Mouse (Mus musculus) adrenal gland, adult 8-10 months (tissue): ENCODE data around the gene Nhlrc4. TPM values are rescaled to one million over a fixed set of nuclear protein-coding genes. Genes with fewer than 3 reads are reported as not detected.

Experiments
- DNase-seq: peaks from one replicate; pipeline ENCODE4 v3.0.0; 2022
- total RNA-seq, 4 experiments: library from RNA; stranded (reverse); gene quantifications; 2 replicates each; pipeline ENCODE4 v1.2.4; 2022

The Nhlrc4 gene
- total RNA-seq, result not detected

- DNase-seq, result no peak
These were observed at the start of gene Nhlrc4, which contains the start of gene Pigq for GRCm38 (mm10) chr17:25944366-25945163. TSS of gene Nhlrc4 (minus strand) at chr17:25944961. TSS of gene Pigq (minus strand) at chr17:25944936.

GRCm38 (mm10) chr17:25993489-25993888 lies 48.7 kb upstream of the Nhlrc4 start:
- no peak for DNase-seq

GRCm38 (mm10) chr17:25992274-25992673 lies 47.5 kb upstream of the Nhlrc4 start:
- DNase-seq, result no peak

GRCm38 (mm10) chr17:25990331-25990730 lies 45.6 kb upstream of the Nhlrc4 start:
- DNase-seq, result no peak

GRCm38 (mm10) chr17:25985306-25986294 lies 40.8 kb upstream of the Nhlrc4 start, which contains the start of gene Capn15:
TSS of gene Capn15 (minus strand) at chr17:25985796.
- DNase-seq, result peak; percentile 95

GRCm38 (mm10) chr17:25984556-25985305 lies 40.0 kb upstream of the Nhlrc4 start:
- DNase-seq, result no peak

GRCm38 (mm10) chr17:25984066-25984465 lies 39.3 kb upstream of the Nhlrc4 start:
- DNase-seq, result no peak

- no peak for DNase-seq
These were observed 38.2 kb upstream of the Nhlrc4 start for GRCm38 (mm10) chr17:25982913-25983312.

GRCm38 (mm10) chr17:25980854-25981253 lies 36.1 kb upstream of the Nhlrc4 start:
- DNase-seq, result no peak

GRCm38 (mm10) chr17:25979829-25980738 lies 35.3 kb upstream of the Nhlrc4 start:
- no peak for DNase-seq

- DNase-seq, result no peak
These were observed 26.4 kb upstream of the Nhlrc4 start for GRCm38 (mm10) chr17:25970954-25971707.

- no peak for DNase-seq
These were observed 25.7 kb upstream of the Nhlrc4 start for GRCm38 (mm10) chr17:25970448-25970847.

GRCm38 (mm10) chr17:25968176-25968575 lies 23.4 kb upstream of the Nhlrc4 start:
- no peak for DNase-seq

GRCm38 (mm10) chr17:25967652-25968051 lies 22.9 kb upstream of the Nhlrc4 start:
- no peak for DNase-seq

GRCm38 (mm10) chr17:25964271-25964670 lies 19.5 kb upstream of the Nhlrc4 start:
- no peak for DNase-seq

GRCm38 (mm10) chr17:25962413-25962905 lies 17.7 kb upstream of the Nhlrc4 start:
- DNase-seq, result no peak

- no peak for DNase-seq
These were observed 16.8 kb upstream of the Nhlrc4 start for GRCm38 (mm10) chr17:25961566-25961965.

- no peak for DNase-seq
These were observed 15.1 kb upstream of the Nhlrc4 start for GRCm38 (mm10) chr17:25959630-25960467.
